Mouse (Mus musculus) small intestine, adult 2 months (tissue): ENCODE results near the gene Rpl3l.

Experiments used
- CTCF ChIP-seq: fragments of 200-500 bp; IDR thresholded peaks from 2 replicates; pipeline ENCODE4 v1.5.1; 2012; ENCODE audit warnings: low read depth, mild to moderate bottlenecking, control low read depth, inconsistent platforms, low read length, moderate library complexity, mixed read lengths; ENCODE audit not compliant: insufficient replicate concordance, insufficient read length; ENCODE audit errors: extremely low read depth
- POLR2A ChIP-seq: fragments of 200-500 bp; IDR thresholded peaks from 2 replicates; pipeline ENCODE4 v1.6.1; 2012; ENCODE audit warnings: low read depth, mild to moderate bottlenecking, control low read depth, inconsistent platforms, low read length, moderate library complexity

GRCm38 (mm10) chr17:24701251-24701650, 26.4 kb upstream of the Rpl3l start:
- TF ChIP-seq CTCF (no peak), POLR2A (no peak)
